Mouse (Mus musculus): ENCODE measurements around the gene Mcidas.

GRCm38 (mm10) chr13:113022467-113022866 lies 28.8 kb downstream of the Mcidas start:
- TF ChIP-seq CTCF (conservative IDR thresholded peaks at IDR 0.05; ENCODE audit: low read length), result no peak
- no peak for TF ChIP-seq POU5F1 (IDR thresholded peaks at IDR 0.05; ENCODE audit: borderline replicate concordance, low read length)
